Mouse (Mus musculus) heart, embryonic 15.5 days (tissue): ENCODE results near the gene Meaf6. TPM values are rescaled to one million over a fixed set of nuclear protein-coding genes. Genes with fewer than 3 reads are reported as not detected.

Experiments
- ATAC-seq: fragments of 200-750 bp; cut with Nextera tagmentation; replicated peaks from 2 replicates; pipeline ENCODE4 v1.8.0; 2017; ENCODE audit warnings: low read depth, moderate TSS enrichment; ENCODE audit not compliant: insufficient number of reproducible peaks, insufficient read depth, low FRiP score
- H3K27ac ChIP-seq: fragments of 300-500 bp; sonication (generic); 2 replicates; pipeline ENCODE4 v1.5.1; 2015; ENCODE audit warnings: mild to moderate bottlenecking, inconsistent platforms
- H3K27me3 ChIP-seq: fragments of 300-500 bp; sonication (generic); 2 replicates; pipeline ENCODE4 v1.6.1; 2015; ENCODE audit warnings: inconsistent platforms
- H3K36me3 ChIP-seq: fragments of 300-500 bp; sonication (generic); 2 replicates; pipeline ENCODE4 v1.6.1; 2015; ENCODE audit warnings: mild to moderate bottlenecking, inconsistent platforms
- H3K4me1 ChIP-seq: fragments of 300-500 bp; sonication (generic); replicated peaks from 2 replicates; pipeline ENCODE4 v1.6.1; 2015; ENCODE audit warnings: inconsistent platforms
- H3K4me2 ChIP-seq: fragments of 300-500 bp; sonication (generic); 2 replicates; pipeline ENCODE4 v1.6.1; 2015; ENCODE audit warnings: inconsistent platforms, mild to moderate bottlenecking, moderate library complexity
- H3K4me3 ChIP-seq: fragments of 300-500 bp; sonication (generic); 2 replicates; pipeline ENCODE4 v1.5.1; 2015; ENCODE audit warnings: mild to moderate bottlenecking, inconsistent platforms
- H3K9ac ChIP-seq: fragments of 300-500 bp; sonication (generic); 2 replicates; pipeline ENCODE4 v1.6.1; 2015; ENCODE audit warnings: mild to moderate bottlenecking, inconsistent platforms
- H3K9me3 ChIP-seq: fragments of 300-500 bp; sonication (generic); replicated peaks from 2 replicates; pipeline ENCODE4 v1.6.1; 2016; ENCODE audit warnings: inconsistent platforms
- WGBS: fragments of 180-500 bp; shearing (Covaris S2); methylation state at CpG from one replicate; pipeline ENCODE4 v1.1.7; 2015; ENCODE audit warnings: mixed read lengths; 5-methylcytosine and 5-hydroxymethylcytosine counted together
- polyA plus RNA-seq: library from polyadenylated mRNA; unstranded; fragments of >200 nt; fragmentation: Nextera tagmentation; extraction: Ambion mirVana; gene quantifications from 2 replicates; pipeline ENCODE4 v1.2.1, GENCODE M21; 2015

Meaf6 gene
- polyA plus RNA-seq, 1 experiment from 2014 or later = 38.0 TPM

DNA sequence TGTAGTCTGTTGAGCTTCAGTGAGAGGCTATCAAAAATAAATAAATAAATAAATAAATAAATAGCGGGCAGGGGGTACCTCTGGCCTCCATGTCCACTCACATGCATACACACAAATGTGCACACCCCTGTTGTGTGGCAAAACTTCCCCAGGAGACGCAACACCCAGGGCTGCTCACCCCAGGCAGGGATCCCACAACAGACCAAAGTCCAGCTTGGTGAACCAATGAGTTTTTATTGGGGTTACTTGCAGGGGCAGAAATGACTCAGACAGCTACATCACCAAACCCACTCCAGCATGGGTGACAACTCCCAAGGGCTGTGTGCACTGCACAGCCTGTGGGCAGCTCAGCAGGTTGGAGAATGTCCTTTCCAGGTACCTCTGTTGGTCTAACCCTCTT is 7.2 kb upstream of the Meaf6 start:
- WGBS = 81% methylated on average over 2 of the region's 2 CpGs
- no peak for ATAC-seq
- H3K4me3 ChIP-seq = no peak overlapping the region
- no peaks in the 10 kb centered on the region for H3K4me1 ChIP-seq
- no peak overlapping the region for H3K4me2 ChIP-seq
- H3K9ac ChIP-seq = no peak overlapping the region
- H3K27me3 ChIP-seq = no peaks in the 10 kb centered on the region
- H3K27ac ChIP-seq = no peak overlapping the region
- peaks cover 23% of the 10 kb centered on the region for H3K36me3 ChIP-seq
- no peaks in the 10 kb centered on the region for H3K9me3 ChIP-seq

DNA sequence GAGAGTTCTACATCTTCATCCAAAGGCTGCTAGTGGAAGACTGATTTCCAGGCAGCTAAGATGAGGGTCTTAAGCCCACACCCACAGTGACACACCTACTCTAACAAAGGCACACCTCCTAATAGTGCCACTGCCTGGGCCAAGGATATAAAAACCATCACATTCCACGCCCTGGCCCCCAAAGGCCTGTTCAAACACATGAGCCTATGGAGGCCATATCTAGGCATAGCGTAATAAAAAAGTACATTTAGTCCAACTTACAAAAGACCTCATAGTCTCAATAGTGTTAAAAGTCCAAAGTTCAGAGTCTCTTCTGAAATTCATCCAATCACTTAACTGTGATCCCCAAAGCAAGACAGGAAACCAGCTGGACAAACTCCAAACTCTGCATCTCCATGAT is 6.2 kb upstream of the Meaf6 start:
- H3K4me1 ChIP-seq = no peaks in the 10 kb centered on the region
- peaks cover 13% of the 10 kb centered on the region for H3K36me3 ChIP-seq
- no peak overlapping the region for H3K4me3 ChIP-seq
- no peak for ATAC-seq
- no peaks in the 10 kb centered on the region for H3K9me3 ChIP-seq
- no peaks in the 10 kb centered on the region for H3K27me3 ChIP-seq
- WGBS = 92% methylated on average over 2 of the region's 2 CpGs
- no peak overlapping the region for H3K27ac ChIP-seq
- no peak overlapping the region for H3K4me2 ChIP-seq
- H3K9ac ChIP-seq = no peak overlapping the region

DNA sequence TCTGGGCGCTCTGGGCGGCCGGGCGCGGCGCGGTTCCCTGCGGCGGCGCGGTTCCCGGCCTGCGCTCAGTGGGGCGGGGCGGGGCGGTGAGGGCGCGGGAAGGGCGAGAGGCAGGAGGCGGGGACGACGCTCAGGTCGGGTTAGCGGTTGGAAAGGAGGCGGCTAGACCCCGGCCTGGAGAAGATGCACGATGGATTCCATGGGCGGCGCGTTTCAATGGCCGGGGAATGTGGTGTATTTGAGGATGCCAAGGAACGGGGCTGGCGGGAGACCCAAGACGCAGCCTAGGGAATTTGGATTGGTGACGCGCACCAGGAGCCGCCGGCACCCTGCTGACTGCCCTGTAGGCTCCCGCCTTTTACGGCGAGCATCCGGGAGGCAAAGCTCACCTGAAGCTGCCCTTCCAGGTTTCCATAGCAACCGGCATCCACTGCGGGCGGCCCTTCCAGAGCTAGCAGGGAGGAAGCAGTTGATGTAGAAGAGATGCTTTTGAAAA is 460 bp downstream of the Meaf6 start:
- no peaks in the 10 kb centered on the region for H3K9me3 ChIP-seq
- H3K4me2 ChIP-seq = peak overlapping the region; percentile 87
- ATAC-seq = peak; percentile 91
- H3K9ac ChIP-seq = peak overlapping the region; percentile 88
- peak overlapping the region; percentile 84 for H3K4me3 ChIP-seq
- WGBS = under 1% methylated on average over 45 of the region's 45 CpGs
- H3K36me3 ChIP-seq = peaks cover 30% of the 10 kb centered on the region
- H3K4me1 ChIP-seq = peaks cover 11% of the 10 kb centered on the region
- peak overlapping the region; percentile 98 for H3K27ac ChIP-seq
- no peaks in the 10 kb centered on the region for H3K27me3 ChIP-seq

DNA sequence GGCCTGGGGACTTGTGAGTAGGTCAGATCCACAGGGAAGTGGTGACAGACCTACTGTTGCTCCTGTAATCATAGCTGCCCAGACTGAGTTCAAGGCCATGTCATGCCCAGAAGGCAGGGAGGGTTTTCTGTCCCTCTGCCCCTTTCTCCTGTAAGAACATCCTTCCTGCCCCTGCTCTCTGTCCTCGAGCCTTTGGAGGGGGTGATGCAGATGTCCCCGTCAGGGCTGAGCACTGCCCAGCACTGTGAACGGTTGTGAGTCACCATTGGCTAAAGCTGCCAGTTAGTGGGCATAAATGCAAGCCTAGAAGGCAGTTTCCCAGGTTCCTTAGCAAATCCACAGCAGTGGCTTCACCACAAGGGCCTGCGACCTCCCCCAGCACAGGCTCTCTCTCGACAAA is 8.1 kb downstream of the Meaf6 start:
- 81% methylated on average over 5 of the region's 5 CpGs for WGBS
- Histone ChIP-seq H3K4me3 (no peak overlapping the region), H3K9ac (no peak overlapping the region), H3K4me2 (no peak overlapping the region), H3K4me1 (no peaks in the 10 kb centered on the region), H3K27ac (no peak overlapping the region), H3K36me3 (peaks cover 40% of the 10 kb centered on the region), H3K9me3 (no peaks in the 10 kb centered on the region), H3K27me3 (no peaks in the 10 kb centered on the region)
- ATAC-seq = no peak

DNA sequence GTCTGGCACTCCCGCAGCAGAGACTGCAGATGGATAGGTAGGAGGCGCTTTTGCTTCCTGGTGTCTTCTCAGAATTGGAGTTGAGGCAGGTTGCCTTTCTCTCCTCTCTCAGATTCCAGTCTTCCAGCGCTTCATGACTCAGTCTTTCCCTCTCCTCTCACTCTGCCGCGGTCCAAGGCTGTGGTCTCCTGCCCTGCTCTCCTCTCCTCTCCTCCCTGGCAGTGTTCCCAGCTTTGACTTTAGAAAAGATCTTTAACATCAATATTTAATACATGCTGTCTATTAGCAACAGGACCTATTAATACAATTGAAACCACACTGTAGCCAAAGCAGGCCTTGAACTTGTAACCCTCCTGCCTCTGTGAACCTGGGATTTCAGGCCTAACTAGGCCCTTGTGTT is 11.1 kb downstream of the Meaf6 start:
- ATAC-seq = no peak
- peaks cover 17% of the 10 kb centered on the region for H3K36me3 ChIP-seq
- H3K27ac ChIP-seq = no peak overlapping the region
- WGBS = 79% methylated on average over 5 of the region's 5 CpGs
- H3K4me3 ChIP-seq = no peak overlapping the region
- no peaks in the 10 kb centered on the region for H3K4me1 ChIP-seq
- H3K27me3 ChIP-seq = no peaks in the 10 kb centered on the region
- no peak overlapping the region for H3K4me2 ChIP-seq
- no peak overlapping the region for H3K9ac ChIP-seq
- H3K9me3 ChIP-seq = no peaks in the 10 kb centered on the region

DNA sequence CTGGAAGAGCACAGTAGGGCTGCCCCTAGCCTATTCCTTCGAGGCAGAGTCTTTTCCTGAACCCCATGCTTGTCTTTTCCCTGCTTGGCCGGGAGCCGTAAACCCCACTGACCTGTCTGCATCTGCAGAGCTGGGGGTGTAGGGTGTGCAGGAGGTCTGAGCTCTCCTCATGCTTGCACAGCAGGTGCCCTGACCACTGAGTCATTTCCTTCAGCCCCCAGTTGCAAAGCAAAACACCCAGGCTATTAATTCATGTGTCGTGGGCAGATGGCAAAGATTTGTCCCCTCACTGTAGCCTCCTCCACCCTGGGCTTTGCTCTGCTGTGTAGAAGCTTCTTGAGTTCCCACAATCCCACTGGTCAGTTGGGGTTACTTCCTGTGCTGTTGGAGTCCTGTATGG is 12.5 kb downstream of the Meaf6 start:
- WGBS = 85% methylated on average over 4 of the region's 4 CpGs
- no peak overlapping the region for H3K4me3 ChIP-seq
- no peaks in the 10 kb centered on the region for H3K27me3 ChIP-seq
- no peak overlapping the region for H3K27ac ChIP-seq
- no peaks in the 10 kb centered on the region for H3K9me3 ChIP-seq
- peaks cover 7% of the 10 kb centered on the region for H3K36me3 ChIP-seq
- no peaks in the 10 kb centered on the region for H3K4me1 ChIP-seq
- H3K9ac ChIP-seq = no peak overlapping the region
- no peak overlapping the region for H3K4me2 ChIP-seq
- ATAC-seq = no peak

DNA sequence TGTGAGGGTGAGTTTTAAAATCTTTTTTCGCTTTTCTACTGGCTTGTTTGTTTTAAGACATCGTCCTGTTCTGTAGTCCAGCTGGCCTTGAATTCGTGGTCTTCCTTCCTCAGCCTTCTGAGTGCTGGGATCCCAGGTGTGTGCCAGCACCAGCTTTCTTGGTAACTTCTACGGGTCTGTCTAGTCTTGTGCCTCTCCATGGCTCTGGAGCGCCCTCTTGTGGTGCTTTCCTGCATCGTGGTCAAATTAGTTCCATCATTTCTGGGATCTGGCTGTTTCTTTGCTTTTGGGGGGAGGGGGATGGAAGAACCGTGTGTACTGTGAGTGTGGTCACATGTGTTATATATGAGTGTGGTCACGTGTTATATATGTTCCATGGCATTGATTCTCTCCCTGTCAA is 14.5 kb downstream of the Meaf6 start:
- H3K36me3 ChIP-seq = no peaks in the 10 kb centered on the region; the same call in 1 of the 2 replicates
- H3K4me3 ChIP-seq = no peak overlapping the region
- no peak for ATAC-seq
- no peaks in the 10 kb centered on the region for H3K9me3 ChIP-seq
- no peaks in the 10 kb centered on the region for H3K27me3 ChIP-seq
- H3K9ac ChIP-seq = no peak overlapping the region
- no peak overlapping the region for H3K4me2 ChIP-seq
- no peak overlapping the region for H3K27ac ChIP-seq
- H3K4me1 ChIP-seq = no peaks in the 10 kb centered on the region
- WGBS = 13% methylated on average over 8 of the region's 8 CpGs

DNA sequence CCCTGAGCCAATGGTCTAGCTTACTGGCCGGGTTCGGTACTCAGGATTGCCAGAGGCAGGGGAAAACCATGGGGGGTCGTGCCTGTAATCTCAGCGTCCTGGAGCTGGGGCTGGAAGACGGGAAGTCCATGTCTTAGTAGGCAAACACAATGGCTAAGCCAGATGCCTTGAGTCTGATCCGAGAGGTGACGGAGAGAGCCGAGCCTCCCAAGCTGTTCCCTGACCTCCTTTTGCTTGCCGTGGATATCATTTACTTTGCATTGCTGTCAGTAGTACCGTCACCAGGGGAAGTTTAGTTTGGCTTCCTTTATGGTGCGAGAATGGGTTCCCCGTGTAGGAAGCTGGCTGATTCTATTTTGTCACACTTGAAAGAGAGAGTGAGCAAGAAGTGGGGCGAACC is 16.4 kb downstream of the Meaf6 start:
- no peak for ATAC-seq
- Histone ChIP-seq H3K9ac (no peak overlapping the region), H3K9me3 (no peaks in the 10 kb centered on the region), H3K4me3 (no peak overlapping the region), H3K27ac (no peak overlapping the region), H3K27me3 (no peaks in the 10 kb centered on the region), H3K4me2 (no peak overlapping the region), H3K36me3 (no peaks in the 10 kb centered on the region; the same call in 1 of the 2 replicates), H3K4me1 (no peaks in the 10 kb centered on the region)
- 71% methylated on average over 13 of the region's 13 CpGs for WGBS

DNA sequence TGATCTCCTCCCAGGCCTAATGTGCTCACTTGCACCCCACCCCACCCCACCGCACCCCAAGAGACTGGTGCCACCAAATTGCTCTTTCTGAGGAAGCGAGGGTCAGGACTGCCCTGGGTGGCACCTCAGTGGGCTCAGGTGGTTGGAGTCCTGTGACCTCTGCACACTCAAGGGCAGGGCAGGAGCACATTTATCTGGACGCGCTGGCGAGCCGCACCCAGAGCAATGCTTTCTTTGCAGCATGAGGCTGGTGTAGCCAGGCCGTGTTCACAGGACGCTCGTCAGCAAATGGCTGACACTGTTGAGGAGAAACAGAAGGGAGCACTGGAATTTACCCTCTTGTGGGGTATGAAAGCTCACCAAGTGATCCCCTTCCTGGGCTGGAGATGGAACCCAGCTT is 20.4 kb downstream of the Meaf6 start:
- Histone ChIP-seq H3K27me3 (no peaks in the 10 kb centered on the region), H3K4me2 (no peak overlapping the region), H3K27ac (no peak overlapping the region), H3K9ac (no peak overlapping the region), H3K36me3 (peaks cover 6% of the 10 kb centered on the region; the same call in 1 of the 2 replicates), H3K9me3 (no peaks in the 10 kb centered on the region), H3K4me3 (no peak overlapping the region), H3K4me1 (no peaks in the 10 kb centered on the region)
- ATAC-seq = 0 out of 2 replicates have a peak, but pooled peaks have one; percentile 14
- 71% methylated on average over 9 of the region's 9 CpGs for WGBS

DNA sequence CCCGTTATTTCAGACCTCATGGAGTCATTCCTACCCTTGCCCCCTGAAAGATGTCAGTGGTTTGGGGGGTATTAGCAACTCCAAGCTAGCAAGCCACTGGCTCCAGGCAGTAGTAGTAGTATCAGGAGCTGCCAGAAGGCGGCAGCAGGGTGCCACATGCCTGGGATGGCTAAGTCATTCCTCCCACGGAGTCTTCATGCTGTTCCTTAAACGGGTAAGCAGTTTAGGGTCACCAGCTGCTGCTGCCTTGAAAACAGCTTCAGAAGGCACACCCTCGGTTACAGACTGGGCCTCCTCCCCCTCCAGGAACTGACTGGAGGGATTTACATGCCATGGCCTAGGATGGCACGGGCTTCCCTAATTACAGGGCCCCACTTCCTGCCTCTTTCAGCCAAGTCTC is 29.7 kb downstream of the Meaf6 start:
- no peak; the same call in 1 of the 2 replicates for ATAC-seq
- Histone ChIP-seq H3K36me3 (0 out of 2 replicates have a peak, but pooled peaks cover 3% of the 10 kb centered on the region), H3K4me2 (no peak overlapping the region), H3K27ac (peak overlapping the region; percentile 33), H3K9ac (no peak overlapping the region), H3K4me1 (peaks cover 21% of the 10 kb centered on the region), H3K4me3 (no peak overlapping the region), H3K27me3 (no peaks in the 10 kb centered on the region), H3K9me3 (no peaks in the 10 kb centered on the region)
- 12% methylated on average over 6 of the region's 6 CpGs for WGBS

DNA sequence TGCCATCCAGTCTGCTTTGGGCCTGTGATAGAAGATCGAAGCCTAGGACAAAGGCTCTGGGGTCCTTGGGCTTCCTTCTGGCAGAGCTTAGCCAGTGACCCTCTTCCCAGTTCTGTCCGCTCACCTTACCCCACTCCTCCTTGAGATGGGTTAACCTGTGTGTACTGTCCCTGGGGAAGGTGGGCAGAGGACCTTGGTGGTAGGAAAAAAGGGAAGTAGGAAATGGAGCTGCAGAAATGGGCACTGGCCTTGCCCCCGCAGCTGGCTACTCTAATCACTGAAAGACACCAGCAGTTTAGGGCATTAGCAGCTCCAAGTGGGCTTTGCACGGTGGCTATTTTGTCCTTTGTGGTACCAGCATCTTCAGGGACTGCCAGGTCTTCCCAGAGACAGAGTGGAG is 30.1 kb downstream of the Meaf6 start:
- no peak for ATAC-seq
- Histone ChIP-seq H3K27me3 (no peaks in the 10 kb centered on the region), H3K4me2 (no peak overlapping the region), H3K27ac (peak overlapping the region; percentile 33), H3K9ac (no peak overlapping the region), H3K9me3 (no peaks in the 10 kb centered on the region), H3K4me1 (peaks cover 21% of the 10 kb centered on the region), H3K4me3 (no peak overlapping the region), H3K36me3 (0 out of 2 replicates have a peak, but pooled peaks cover 3% of the 10 kb centered on the region)
- WGBS = 68% methylated on average over 4 of the region's 4 CpGs

DNA sequence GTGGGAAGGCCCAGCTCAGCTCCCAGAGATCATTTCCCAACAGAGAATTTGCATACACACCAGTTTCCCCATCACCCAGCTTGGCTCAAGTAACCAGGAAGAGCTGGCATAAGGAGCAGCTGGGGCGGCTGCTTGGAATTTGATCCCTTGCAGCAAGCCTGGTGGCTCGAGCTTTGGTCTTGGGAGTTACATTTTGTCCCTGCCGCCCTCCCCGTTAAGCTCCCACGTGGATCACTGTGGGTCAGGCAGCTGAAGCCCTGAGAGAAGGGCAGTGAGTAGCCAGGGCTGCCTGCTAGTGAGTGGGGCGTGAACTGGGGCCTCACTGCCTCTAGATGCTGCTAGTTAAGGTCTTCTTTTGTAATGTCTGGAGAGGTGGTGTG is 30.8 kb downstream of the Meaf6 start:
- no peak for ATAC-seq
- H3K4me3 ChIP-seq = no peak overlapping the region

More for the DNA sequence above, 30.8 kb downstream of the Meaf6 start:
- Histone ChIP-seq H3K4me1 (peaks cover 21% of the 10 kb centered on the region), H3K27ac (peak overlapping the region; percentile 43; the same call in 1 of the 2 replicates), H3K9me3 (no peaks in the 10 kb centered on the region), H3K36me3 (0 out of 2 replicates have a peak, but pooled peaks cover 6% of the 10 kb centered on the region), H3K27me3 (no peaks in the 10 kb centered on the region), H3K4me2 (no peak overlapping the region), H3K9ac (no peak overlapping the region)
- 38% methylated on average over 6 of the region's 6 CpGs for WGBS
